In the genomic region with DNA sequence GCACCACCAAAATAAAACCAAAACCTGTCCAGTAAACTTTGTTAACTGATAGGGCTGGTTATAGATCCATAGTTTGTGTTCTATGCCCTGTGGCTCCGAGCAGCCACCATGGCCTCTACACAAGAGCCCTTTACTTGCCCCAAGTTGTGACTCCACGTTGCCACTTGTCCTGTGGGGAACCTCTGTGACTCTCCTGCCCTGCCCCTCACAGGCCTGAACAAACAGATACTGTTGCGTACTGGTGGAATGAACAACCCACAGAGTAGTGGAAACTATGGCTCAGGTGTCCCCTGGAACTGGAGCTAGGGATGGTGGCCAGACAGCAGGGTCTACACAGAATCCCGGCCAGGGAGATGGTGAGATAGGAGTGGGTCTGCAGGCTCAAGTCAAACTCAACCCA, we compare ENCODE assay signal across 16 mouse cellular contexts. TPM values are rescaled to one million over a fixed set of nuclear protein-coding genes. Genes with fewer than 3 reads are reported as not detected.
A peak's percentile ranks its signal among the peaks of the same experiment; 100 is the strongest.
DNase-seq lines count a peak whose midpoint lies in the region; ATAC-seq and TF ChIP-seq lines count a peak whose summit lies in the region.
"Had no signal": no experiment of that assay in that cellular context is flagged by ENCODE, and none has a peak within 500 bp of the region (broad histone marks: within the 10 kb centered on the region; RNA-seq: fewer than 3 reads in every experiment).

No protein-coding gene starts in this region.

- 73% methylated on average over 4 of the region's 4 CpGs for WGBS in heart, embryonic 16.5 days
- WGBS in embryonic facial prominence, embryonic 10.5 days: 88% methylated on average over 4 of the region's 4 CpGs
- 71% methylated on average over 4 of the region's 4 CpGs for WGBS in liver, embryonic 12.5 days (ENCODE audit: insufficient replicate concordance)
- WGBS in hindbrain, postnatal 0 days: 90% methylated on average over 4 of the region's 4 CpGs
- WGBS in hindbrain, embryonic 16.5 days: 90% methylated on average over 4 of the region's 4 CpGs

- no peak overlapping the region for H3K9ac ChIP-seq in heart, embryonic 16.5 days (ENCODE audit: low read length)
- peak overlapping the region; percentile 51 for H3K9ac ChIP-seq in liver, embryonic 12.5 days
- H3K9ac ChIP-seq in hindbrain, postnatal 0 days (replicated peaks; ENCODE audit: low read length): no peak overlapping the region
- H3K9ac ChIP-seq in hindbrain, embryonic 16.5 days (ENCODE audit: low read depth, low read length): no peak overlapping the region
- H3K9ac ChIP-seq: neural tube, embryonic 12.5 days had no signal

- intact Hi-C loops in heart, postnatal 25 days (cut with DNase I): no loop called here

- H3K4me2 ChIP-seq in heart, embryonic 16.5 days (ENCODE audit: low read depth, low read length): no peak overlapping the region
- H3K4me2 ChIP-seq in liver, embryonic 12.5 days: peak overlapping the region; percentile 53
- no peak overlapping the region for H3K4me2 ChIP-seq in hindbrain, postnatal 0 days (ENCODE audit: low read depth, low read length)
- no peak overlapping the region for H3K4me2 ChIP-seq in hindbrain, embryonic 16.5 days (ENCODE audit: low read length)
- H3K4me2 ChIP-seq: neural tube, embryonic 12.5 days had no signal

- peaks cover 25% of the 10 kb centered on the region for H3K4me1 ChIP-seq in heart, embryonic 16.5 days (ENCODE audit: control insufficient read depth, insufficient read depth, low read length)
- H3K4me1 ChIP-seq in E14TG2a.4 (replicated peaks; ENCODE audit: low read depth, low read length): peaks cover 86% of the 10 kb centered on the region
- peaks cover 37% of the 10 kb centered on the region for H3K4me1 ChIP-seq in embryonic facial prominence, embryonic 10.5 days
- peaks cover 59% of the 10 kb centered on the region for H3K4me1 ChIP-seq in liver, embryonic 12.5 days
- no peaks in the 10 kb centered on the region for H3K4me1 ChIP-seq in hindbrain, postnatal 0 days (ENCODE audit: insufficient read depth, low read length)
- H3K4me1 ChIP-seq in hindbrain, embryonic 16.5 days (ENCODE audit: control insufficient read depth, insufficient read depth, low read depth, low read length): no peaks in the 10 kb centered on the region

- TF ChIP-seq CTCF in E14TG2a.4 (conservative IDR thresholded peaks at IDR 0.05; ENCODE audit: low read length): no peak
- TF ChIP-seq CTCF in hindbrain, postnatal 0 days (IDR thresholded peaks at IDR 0.05; ENCODE audit: low read depth): no peak

- no peak for ATAC-seq in heart, embryonic 16.5 days (replicated peaks; ENCODE audit: extremely low read depth, insufficient read depth, low FRiP score)
- no peak for ATAC-seq in liver, embryonic 12.5 days
- no peak for ATAC-seq in hindbrain, postnatal 0 days
- ATAC-seq in hindbrain, embryonic 16.5 days: no peak
- no peak for ATAC-seq in monocyte, adult 5-6 weeks (replicated peaks; ENCODE audit: insufficient number of reproducible peaks, low FRiP score, low TSS enrichment, poor library complexity, severe bottlenecking)
- ATAC-seq: CD4-positive, CD25-positive, alpha-beta regulatory T cell, adult 4 months had no signal

- H3K9me3 ChIP-seq in heart, embryonic 16.5 days (replicated peaks; ENCODE audit: control insufficient read depth, low read length): no peaks in the 10 kb centered on the region
- no peaks in the 10 kb centered on the region for H3K9me3 ChIP-seq in E14TG2a.4 (ENCODE audit: low read length)
- no peaks in the 10 kb centered on the region for H3K9me3 ChIP-seq in embryonic facial prominence, embryonic 10.5 days
- H3K9me3 ChIP-seq in liver, embryonic 12.5 days (replicated peaks): no peaks in the 10 kb centered on the region
- H3K9me3 ChIP-seq in hindbrain, postnatal 0 days (ENCODE audit: low read length): no peaks in the 10 kb centered on the region
- no peaks in the 10 kb centered on the region for H3K9me3 ChIP-seq in hindbrain, embryonic 16.5 days (ENCODE audit: control insufficient read depth, low read length)
- H3K9me3 ChIP-seq: midbrain, embryonic 10.5 days; neural tube, embryonic 12.5 days had no signal

- no peak overlapping the region for H3K4me3 ChIP-seq in heart, embryonic 16.5 days (ENCODE audit: low read length)
- H3K4me3 ChIP-seq in E14TG2a.4 (replicated peaks; ENCODE audit: low read length): peak overlapping the region; percentile 68
- H3K4me3 ChIP-seq in embryonic facial prominence, embryonic 10.5 days: no peak overlapping the region
- H3K4me3 ChIP-seq in liver, embryonic 12.5 days: peak overlapping the region; percentile 20; the same call in 1 of the 2 replicates
- no peak overlapping the region for H3K4me3 ChIP-seq in hindbrain, postnatal 0 days (ENCODE audit: low read length)
- H3K4me3 ChIP-seq in hindbrain, embryonic 16.5 days (ENCODE audit: low read length): no peak overlapping the region
- H3K4me3 ChIP-seq: midbrain, embryonic 10.5 days; neural tube, embryonic 12.5 days had no signal

- no peaks in the 10 kb centered on the region for H3K27me3 ChIP-seq in heart, embryonic 16.5 days (ENCODE audit: control insufficient read depth, insufficient read depth, low read length)
- H3K27me3 ChIP-seq in E14TG2a.4 (ENCODE audit: insufficient read depth, low read length): no peaks in the 10 kb centered on the region
- no peaks in the 10 kb centered on the region for H3K27me3 ChIP-seq in embryonic facial prominence, embryonic 10.5 days (replicated peaks; ENCODE audit: low read depth, poor library complexity, severe bottlenecking)
- H3K27me3 ChIP-seq in liver, embryonic 12.5 days (replicated peaks): no peaks in the 10 kb centered on the region
- no peaks in the 10 kb centered on the region for H3K27me3 ChIP-seq in hindbrain, postnatal 0 days (ENCODE audit: insufficient read depth, low read length)
- H3K27me3 ChIP-seq in hindbrain, embryonic 16.5 days (replicated peaks; ENCODE audit: control insufficient read depth, insufficient read depth, low read length): no peaks in the 10 kb centered on the region
- H3K27me3 ChIP-seq: neural tube, embryonic 12.5 days had no signal

- H3K36me3 ChIP-seq in heart, embryonic 16.5 days (ENCODE audit: control insufficient read depth, insufficient read depth): no peaks in the 10 kb centered on the region
- H3K36me3 ChIP-seq in E14TG2a.4 (ENCODE audit: insufficient read depth, low read length): no peaks in the 10 kb centered on the region; the same call in 1 of the 2 replicates
- no peaks in the 10 kb centered on the region for H3K36me3 ChIP-seq in embryonic facial prominence, embryonic 10.5 days (replicated peaks)
- H3K36me3 ChIP-seq in liver, embryonic 12.5 days: no peaks in the 10 kb centered on the region
- no peaks in the 10 kb centered on the region for H3K36me3 ChIP-seq in hindbrain, postnatal 0 days (ENCODE audit: insufficient read depth, low read length)
- no peaks in the 10 kb centered on the region for H3K36me3 ChIP-seq in hindbrain, embryonic 16.5 days (ENCODE audit: control insufficient read depth, insufficient read depth, low read length)
- H3K36me3 ChIP-seq: midbrain, embryonic 10.5 days; neural tube, embryonic 12.5 days had no signal

- H3K27ac ChIP-seq in heart, embryonic 16.5 days (ENCODE audit: low read length): peak overlapping the region; percentile 91
- H3K27ac ChIP-seq in embryonic facial prominence, embryonic 10.5 days (replicated peaks): peak overlapping the region; percentile 59
- peak overlapping the region; percentile 89 for H3K27ac ChIP-seq in liver, embryonic 12.5 days
- H3K27ac ChIP-seq in hindbrain, postnatal 0 days: no peak overlapping the region
- no peak overlapping the region for H3K27ac ChIP-seq in hindbrain, embryonic 16.5 days (ENCODE audit: low read depth, low read length)
- H3K27ac ChIP-seq: midbrain, embryonic 10.5 days; neural tube, embryonic 12.5 days had no signal

- DNase-seq in heart, postnatal 25 days (ENCODE audit: low spot score): no peak
- DNase-seq in embryonic facial prominence, embryonic 10.5 days (ENCODE audit: low spot score): no peak
- DNase-seq in hindbrain, postnatal 0 days (ENCODE audit: low spot score): no peak
- DNase-seq: cerebellum, adult 2 months; heart, postnatal 10 days; thymus, postnatal 36 days had no signal

RNA-seq across cellular contexts. Expression of a gene that starts 10.1 kb away (rescaled TPM):
- 17.7 and 32.1 TPM in 2 replicates for polyA plus RNA-seq in heart, embryonic 16.5 days (2015; fragmentation: Nextera tagmentation; extraction: Ambion mirVana)
- total RNA-seq in heart, postnatal 25 days (2021): 10 to 100 TPM; 50.3 to 58.2 TPM
- 19.6 and 25.3 TPM in 2 replicates for polyA plus RNA-seq in embryonic facial prominence, embryonic 10.5 days (2016; fragmentation: Nextera tagmentation; extraction: Ambion mirVana)
- 4.1 and 4.3 TPM in 2 replicates for polyA plus RNA-seq in liver, embryonic 12.5 days (2016; fragmentation: Nextera tagmentation; extraction: Ambion mirVana)
- 10.3 and 16.5 TPM in 2 replicates for total RNA-seq in hindbrain, postnatal 0 days (2014; rRNA removed)
- polyA plus RNA-seq in hindbrain, postnatal 0 days (2015; fragmentation: Nextera tagmentation; extraction: Ambion mirVana): 2.7 and 3.5 TPM in 2 replicates
- 2.2 and 3.5 TPM in 2 replicates for polyA plus RNA-seq in hindbrain, embryonic 16.5 days (2015; fragmentation: Nextera tagmentation; extraction: Ambion mirVana)
- 0.29 to 7.1 TPM (median 0.29 TPM) in 3 replicates for total RNA-seq in monocyte, adult 5-6 weeks (2017)

RNA-seq across cellular contexts. Expression of a gene that starts 21.4 kb away (rescaled TPM):
- polyA plus RNA-seq in heart, embryonic 16.5 days (2015; fragmentation: Nextera tagmentation; extraction: Ambion mirVana): 208 and 247 TPM in 2 replicates
- total RNA-seq in heart, postnatal 25 days (2021): 100 to 1,000 TPM; 471 to 515 TPM
- polyA plus RNA-seq in embryonic facial prominence, embryonic 10.5 days (2016; fragmentation: Nextera tagmentation; extraction: Ambion mirVana): 569 and 585 TPM in 2 replicates
- 560 and 561 TPM in 2 replicates for polyA plus RNA-seq in liver, embryonic 12.5 days (2016; fragmentation: Nextera tagmentation; extraction: Ambion mirVana)
- 752 and 857 TPM in 2 replicates for total RNA-seq in hindbrain, postnatal 0 days (2014; rRNA removed)
- polyA plus RNA-seq in hindbrain, postnatal 0 days (2015; fragmentation: Nextera tagmentation; extraction: Ambion mirVana): 445 and 465 TPM in 2 replicates
- 271 and 282 TPM in 2 replicates for polyA plus RNA-seq in hindbrain, embryonic 16.5 days (2015; fragmentation: Nextera tagmentation; extraction: Ambion mirVana)
- total RNA-seq in monocyte, adult 5-6 weeks (2017): 1,771 to 2,174 TPM (median 1,777 TPM) in 3 replicates

RNA-seq across cellular contexts. Expression of a gene that starts 37.5 kb away (rescaled TPM):
- 6.1 and 9.9 TPM in 2 replicates for polyA plus RNA-seq in heart, embryonic 16.5 days (2015; fragmentation: Nextera tagmentation; extraction: Ambion mirVana)
- 10 to 100 TPM; 13.0 to 13.8 TPM for total RNA-seq in heart, postnatal 25 days (2021)
- 12.7 and 13.2 TPM in 2 replicates for polyA plus RNA-seq in embryonic facial prominence, embryonic 10.5 days (2016; fragmentation: Nextera tagmentation; extraction: Ambion mirVana)
- 9.6 and 10.4 TPM in 2 replicates for polyA plus RNA-seq in liver, embryonic 12.5 days (2016; fragmentation: Nextera tagmentation; extraction: Ambion mirVana)
- total RNA-seq in hindbrain, postnatal 0 days (2014; rRNA removed): 56.8 and 60.5 TPM in 2 replicates
- 25.1 and 26.4 TPM in 2 replicates for polyA plus RNA-seq in hindbrain, postnatal 0 days (2015; fragmentation: Nextera tagmentation; extraction: Ambion mirVana)
- 11.1 and 22.2 TPM in 2 replicates for polyA plus RNA-seq in hindbrain, embryonic 16.5 days (2015; fragmentation: Nextera tagmentation; extraction: Ambion mirVana)
- 16.9 to 23.7 TPM (median 20.6 TPM) in 3 replicates for total RNA-seq in monocyte, adult 5-6 weeks (2017)

RNA-seq across cellular contexts. Expression of a gene that starts 53.9 kb away (rescaled TPM):
- polyA plus RNA-seq in heart, embryonic 16.5 days (2015; fragmentation: Nextera tagmentation; extraction: Ambion mirVana): 0.05 and 0.22 TPM in 2 replicates
- total RNA-seq in heart, postnatal 25 days (2021): not detected
- 0.92 and 1.7 TPM in 2 replicates for polyA plus RNA-seq in embryonic facial prominence, embryonic 10.5 days (2016; fragmentation: Nextera tagmentation; extraction: Ambion mirVana)
- not detected in 2 replicates for polyA plus RNA-seq in liver, embryonic 12.5 days (2016; fragmentation: Nextera tagmentation; extraction: Ambion mirVana)
- not detected in 2 replicates for total RNA-seq in hindbrain, postnatal 0 days (2014; rRNA removed)
- not detected in 2 replicates for polyA plus RNA-seq in hindbrain, postnatal 0 days (2015; fragmentation: Nextera tagmentation; extraction: Ambion mirVana)
- polyA plus RNA-seq in hindbrain, embryonic 16.5 days (2015; fragmentation: Nextera tagmentation; extraction: Ambion mirVana): not detected in 2 replicates
- not detected in 3 replicates for total RNA-seq in monocyte, adult 5-6 weeks (2017)
- total RNA-seq: adrenal gland, postnatal 4 days; heart, postnatal 10 days; left cerebral cortex, postnatal 25 days had no signal
- polyA plus RNA-seq: CD4-positive, CD25-positive, alpha-beta regulatory T cell, adult 4 months; cerebellum, adult 2 months had no signal

Comparison
In these comparisons a context has a peak if more than half of its experiments do, and no peak if none do; other contexts are left out.
1. H3K27ac ChIP-seq: peak in heart, embryonic 16.5 days (single experiment), embryonic facial prominence, embryonic 10.5 days (single experiment) and liver, embryonic 12.5 days (single experiment); none in hindbrain, postnatal 0 days (single experiment) and hindbrain, embryonic 16.5 days (single experiment).
2. H3K4me3 ChIP-seq: peak in E14TG2a.4 (single experiment) and liver, embryonic 12.5 days (single experiment); none in heart, embryonic 16.5 days (single experiment), embryonic facial prominence, embryonic 10.5 days (single experiment), hindbrain, postnatal 0 days (single experiment) and hindbrain, embryonic 16.5 days (single experiment).